Mouse (Mus musculus) thymus, adult 2 months (tissue): ENCODE measurements around the gene Mylk3.

Source experiments
- CTCF ChIP-seq: fragments of 200-500 bp; IDR thresholded peaks from 2 replicates; pipeline ENCODE4 v1.5.1; 2012; ENCODE audit warnings: mild to moderate bottlenecking, control low read depth, low read length, moderate library complexity, borderline replicate concordance; ENCODE audit not compliant: control insufficient read depth, poor library complexity, insufficient read depth; ENCODE audit errors: extremely low read depth
- POLR2A ChIP-seq: fragments of 200-500 bp; IDR thresholded peaks from 2 replicates; pipeline ENCODE4 v1.6.1; 2012; ENCODE audit warnings: mild to moderate bottlenecking, low read length, control low read depth, moderate library complexity; ENCODE audit not compliant: control insufficient read depth, poor library complexity, insufficient read depth; ENCODE audit errors: extremely low read depth

GRCm38 (mm10) chr8:85396432-85397079 lies 10.4 kb upstream of the Mylk3 start:
- TF ChIP-seq CTCF (no peak), POLR2A (no peak)
